Mouse (Mus musculus) lung, postnatal 0 days (tissue): Measurements from ENCODE around the gene Rps26.

Experiments used
- CTCF ChIP-seq: IDR thresholded peaks from 2 replicates; pipeline ENCODE4 v1.5.1; 2016; ENCODE audit warnings: antibody characterized with exemption, mild to moderate bottlenecking
- EP300 ChIP-seq: IDR thresholded peaks from 2 replicates; pipeline ENCODE4 v1.6.1; 2016; ENCODE audit warnings: antibody characterized with exemption, mild to moderate bottlenecking, control low read depth

DNA sequence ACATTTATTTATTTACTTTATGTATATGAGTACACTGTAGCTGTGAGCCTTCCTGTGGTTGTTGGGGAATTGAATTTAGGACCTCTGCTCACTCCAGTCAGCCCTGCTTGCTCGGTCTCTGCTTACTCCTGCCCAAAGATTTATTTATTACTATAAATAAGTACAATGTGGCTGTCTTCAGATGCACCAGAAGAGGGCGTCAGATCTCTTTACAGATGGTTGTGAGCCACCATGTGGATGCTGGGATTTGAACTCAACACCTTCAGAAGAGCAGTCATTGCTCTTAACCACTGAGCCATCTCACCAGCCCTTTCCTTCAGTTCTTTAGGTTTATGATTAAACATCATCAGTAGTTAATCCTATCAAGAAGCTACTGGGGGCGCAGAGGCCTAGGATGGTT, 11.6 kb downstream of the Rps26 start:
- TF ChIP-seq CTCF = peak; percentile 41
- TF ChIP-seq EP300 = no peak
